Mouse (Mus musculus) thymus, postnatal 0 days (tissue): ENCODE measurements around the gene Iscu. TPM values are rescaled to one million over a fixed set of nuclear protein-coding genes. Genes with fewer than 3 reads are reported as not detected.
A peak's percentile ranks its signal among the peaks of the same experiment; 100 is the strongest.
"Not testable (repeated sequence)": the region's sequence is repeated elsewhere in the genome, so short reads cannot be mapped to it uniquely, and the experiment has no call there.

Experiments used
- DNase-seq: peaks from one replicate; pipeline ENCODE4 v3.0.0-alpha.2; 2015; ENCODE audit warnings: low spot score
- polyA plus RNA-seq: library from polyadenylated mRNA; unstranded; fragments of >200 nt; fragmentation: Nextera tagmentation; extraction: Ambion mirVana; gene quantifications from 2 replicates; pipeline ENCODE4 v1.2.1, GENCODE M21; 2015

Iscu gene
- polyA plus RNA-seq, 1 experiment from 2014 or later: 152 TPM

GRCm38 (mm10) chr5:113755347-113756030, 17.1 kb upstream of the Iscu start:
- no peak for DNase-seq

GRCm38 (mm10) chr5:113761585-113761984, 11.0 kb upstream of the Iscu start:
- no peak for DNase-seq

DNA sequence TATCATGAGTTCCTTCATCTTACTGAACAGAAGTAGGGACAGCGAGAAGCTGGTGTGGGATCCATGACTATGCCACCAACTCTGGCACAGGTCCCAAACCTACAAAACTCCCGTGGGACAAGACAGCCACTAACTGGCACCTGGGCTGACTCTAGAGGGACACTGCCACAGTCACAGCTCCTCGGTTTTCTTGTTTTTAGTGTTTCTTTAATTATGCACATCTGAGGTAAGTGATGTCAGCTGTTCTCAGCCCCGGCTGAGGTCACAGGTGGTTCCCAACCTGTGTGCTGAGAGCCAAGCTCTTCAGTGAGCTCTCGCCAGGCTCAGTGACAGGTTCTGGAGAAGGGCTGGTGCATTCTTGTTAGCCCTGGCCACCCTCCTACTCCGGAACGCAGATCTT, 8.1 kb upstream of the Iscu start:
- DNase-seq: no peak

GRCm38 (mm10) chr5:113765641-113766526, 6.7 kb upstream of the Iscu start:
- DNase-seq: no peak

GRCm38 (mm10) chr5:113768806-113769205, 3.7 kb upstream of the Iscu start:
- no peak for DNase-seq

- peak; percentile 91 for DNase-seq
Observed at GRCm38 (mm10) chr5:113771213-113772162, 1.1 kb upstream of the Iscu start.

DNA sequence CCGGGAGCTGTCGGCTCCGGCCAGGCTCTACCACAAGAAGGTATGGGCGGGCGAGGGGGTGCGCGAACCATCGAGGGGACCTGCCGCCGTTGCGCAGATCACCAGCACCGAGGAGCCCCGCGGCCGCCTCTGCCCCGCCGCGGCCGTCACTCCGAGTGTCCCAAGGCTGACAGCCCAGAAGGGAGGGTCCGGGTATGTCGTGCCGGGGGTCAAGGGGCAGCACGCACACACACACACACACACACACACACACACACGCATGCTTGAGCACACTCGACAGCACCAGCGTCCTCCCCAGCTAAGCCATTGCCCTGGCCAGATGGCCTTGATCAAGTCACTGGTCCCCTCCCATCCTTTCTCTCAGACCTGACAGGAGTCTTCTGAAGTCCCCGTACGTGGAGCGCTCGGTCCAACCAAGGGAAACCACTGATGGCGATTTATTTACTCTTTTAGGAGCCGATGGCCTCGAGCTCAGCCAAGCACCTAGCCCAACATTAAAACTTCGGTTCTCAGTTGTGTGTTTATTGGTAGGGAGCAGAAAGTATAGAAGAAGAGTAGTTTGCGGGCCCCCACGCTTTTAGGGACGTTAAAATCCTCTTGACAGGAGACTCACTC, 464 bp downstream of the Iscu start:
- no peak for DNase-seq

DNA sequence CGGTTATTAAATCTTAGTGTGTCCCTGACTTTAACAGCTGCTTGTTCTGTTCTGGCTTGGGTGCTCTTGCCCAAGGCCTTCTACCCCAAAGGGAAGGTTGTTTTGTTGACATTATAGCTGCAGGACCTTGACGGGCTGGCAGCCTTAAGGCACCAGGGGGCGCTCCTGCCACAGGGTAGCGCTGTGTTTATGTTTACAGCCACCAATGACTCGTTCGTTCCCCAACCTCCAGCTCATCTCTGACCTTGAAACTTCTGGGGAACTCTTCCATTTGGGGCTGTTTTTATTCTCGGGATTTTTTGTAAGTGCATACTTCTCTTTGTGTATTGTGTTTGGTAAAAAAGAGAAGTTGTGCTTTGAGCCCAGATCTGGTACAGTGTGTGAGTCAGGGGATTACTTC, 1.1 kb downstream of the Iscu start:
- peak; percentile 89 for DNase-seq

GRCm38 (mm10) chr5:113775585-113775984, 3.0 kb downstream of the Iscu start:
- DNase-seq: no peak

DNA sequence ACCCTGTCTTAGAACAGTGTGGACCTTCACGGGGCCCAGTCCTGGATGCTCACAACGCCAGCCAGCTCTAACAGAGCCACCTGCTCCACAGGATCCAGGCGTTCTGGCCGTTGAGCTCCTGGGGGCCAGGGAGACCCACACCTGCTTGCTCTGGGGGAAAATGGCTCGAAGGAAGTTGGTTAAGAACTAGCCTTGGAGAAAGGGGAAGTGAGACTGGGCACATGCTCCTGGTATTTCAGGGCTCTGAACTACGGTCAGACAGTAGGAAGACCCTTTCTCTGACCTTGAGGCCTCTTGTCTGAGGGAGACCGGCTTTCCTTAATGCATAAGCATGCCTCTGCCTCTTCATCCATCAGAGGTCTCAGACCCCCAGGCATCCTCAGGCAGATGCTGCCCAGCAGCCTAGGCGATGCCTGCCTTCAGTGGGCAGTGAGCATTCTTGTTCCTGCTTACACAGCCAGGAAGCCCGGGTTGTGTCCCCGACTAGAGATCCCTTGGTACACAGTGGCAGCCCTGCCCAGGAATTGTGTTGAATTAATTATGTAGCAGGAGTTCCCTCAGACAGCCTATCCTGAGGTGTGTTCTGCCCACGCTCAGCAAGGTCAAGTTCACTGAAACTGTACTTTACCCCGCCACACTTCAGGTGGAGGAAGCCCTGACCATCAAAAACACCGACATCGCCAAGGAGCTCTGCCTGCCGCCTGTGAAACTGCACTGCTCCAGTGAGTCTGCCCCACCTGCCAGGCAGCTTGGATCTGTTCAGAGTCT, 3.8 kb downstream of the Iscu start:
- no peak for DNase-seq

GRCm38 (mm10) chr5:113776896-113777226, 4.3 kb downstream of the Iscu start:
- DNase-seq: peak; percentile 22

DNA sequence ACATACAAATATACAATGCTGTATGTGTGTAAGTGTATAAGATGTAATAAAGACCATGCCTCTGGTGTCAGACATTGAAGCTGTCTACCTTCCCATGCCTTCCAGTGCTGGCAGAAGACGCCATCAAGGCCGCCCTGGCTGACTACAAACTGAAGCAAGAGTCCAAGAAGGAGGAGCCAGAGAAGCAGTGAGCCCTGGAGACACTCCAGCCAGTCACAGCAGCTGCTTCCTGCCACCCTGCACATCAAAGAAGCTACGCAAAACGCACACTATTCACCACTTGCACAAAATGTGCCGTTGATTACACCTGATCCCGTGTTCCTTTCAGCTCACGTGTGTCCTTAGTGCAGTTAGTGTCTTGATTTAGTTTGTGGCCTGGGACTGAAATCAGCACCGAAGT, 5.2 kb downstream of the Iscu start:
- peak; percentile 61 for DNase-seq

DNA sequence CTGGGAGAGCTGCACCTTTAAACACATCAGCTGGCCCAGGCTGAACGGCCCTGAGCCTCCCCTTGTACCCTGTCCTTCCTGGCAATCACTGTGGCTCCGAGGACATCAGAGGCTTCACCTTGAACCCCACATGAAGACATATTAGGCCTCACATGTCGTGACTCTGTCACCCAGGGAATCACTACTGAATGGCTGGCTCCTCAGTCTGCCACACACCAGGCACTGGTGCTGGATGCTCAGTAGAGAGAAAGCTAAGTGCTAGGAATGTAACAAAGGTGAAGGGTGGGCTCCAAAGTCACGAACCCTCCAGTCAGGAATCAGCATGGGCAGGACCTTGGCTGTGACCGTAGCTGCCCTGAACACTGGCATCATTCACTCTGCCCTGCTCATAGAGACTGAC, 7.0 kb downstream of the Iscu start:
- no peak for DNase-seq

DNA sequence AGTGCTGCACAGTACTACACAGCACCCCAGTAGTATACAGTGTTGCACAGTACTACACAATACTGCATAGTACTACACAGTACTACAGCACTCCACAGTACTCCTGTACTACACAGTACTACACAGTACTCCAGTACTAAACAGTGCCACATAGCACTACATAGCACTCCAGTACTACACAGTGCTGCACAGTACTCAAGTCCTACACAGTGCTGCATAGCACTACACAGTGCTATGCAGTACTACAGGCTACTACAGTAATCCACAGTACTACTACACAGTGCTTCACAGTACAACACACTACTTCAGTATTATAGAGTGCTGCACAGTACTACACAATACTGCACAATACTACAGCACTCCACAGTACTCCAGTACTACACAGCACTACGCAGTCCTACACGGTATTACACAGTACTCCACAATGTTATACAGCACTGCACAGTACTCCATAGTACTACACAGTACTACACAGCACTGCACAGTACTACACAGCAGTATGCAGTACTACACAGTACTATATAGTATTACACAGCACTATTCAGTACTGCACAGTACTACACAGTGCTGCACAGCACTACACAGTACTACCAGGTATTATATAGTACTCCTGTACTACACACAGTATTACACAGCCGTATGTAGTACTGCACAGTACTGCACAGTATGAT, 7.7 kb downstream of the Iscu start:
- DNase-seq: no peak

GRCm38 (mm10) chr5:113780763-113781162, 8.2 kb downstream of the Iscu start:
- DNase-seq: no peak

DNA sequence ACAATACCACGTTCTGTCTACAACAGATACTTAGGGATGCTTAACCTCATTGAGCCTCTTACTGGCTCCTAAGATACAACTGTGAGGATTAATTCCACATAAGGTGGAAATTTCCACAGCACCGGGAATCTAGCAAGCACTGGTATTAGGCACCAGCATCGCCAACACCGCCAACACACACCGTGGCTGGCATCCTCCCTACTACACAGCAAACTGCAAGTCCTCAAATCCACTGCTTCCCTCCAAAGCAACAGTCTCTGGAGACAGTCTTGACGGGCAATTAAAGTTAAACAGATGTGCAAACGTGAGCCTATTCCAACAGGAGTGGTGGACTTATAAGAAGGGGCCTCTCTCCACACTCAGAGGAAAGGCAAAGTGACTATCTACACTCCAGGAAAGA, 8.7 kb downstream of the Iscu start:
- no peak for DNase-seq

DNA sequence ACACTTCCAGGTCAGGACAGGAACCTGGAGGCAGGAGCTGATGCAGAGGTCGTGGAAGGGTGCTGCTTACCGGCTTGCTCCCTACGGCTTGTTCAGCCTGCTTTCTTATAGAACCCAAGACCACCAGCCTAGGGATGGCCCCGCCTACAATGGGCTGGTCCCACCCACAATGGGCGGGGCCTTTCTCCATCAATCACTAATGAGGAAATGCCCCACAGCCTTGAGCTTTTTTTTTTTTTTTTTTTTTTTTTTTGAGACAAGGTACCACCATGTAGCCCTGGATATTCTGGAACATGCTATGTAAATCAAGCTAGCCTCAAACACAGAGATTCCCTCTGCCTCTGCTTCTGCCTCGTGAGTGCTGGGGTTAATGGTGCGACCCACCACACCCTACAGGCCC, 9.3 kb downstream of the Iscu start:
- no peak for DNase-seq

DNA sequence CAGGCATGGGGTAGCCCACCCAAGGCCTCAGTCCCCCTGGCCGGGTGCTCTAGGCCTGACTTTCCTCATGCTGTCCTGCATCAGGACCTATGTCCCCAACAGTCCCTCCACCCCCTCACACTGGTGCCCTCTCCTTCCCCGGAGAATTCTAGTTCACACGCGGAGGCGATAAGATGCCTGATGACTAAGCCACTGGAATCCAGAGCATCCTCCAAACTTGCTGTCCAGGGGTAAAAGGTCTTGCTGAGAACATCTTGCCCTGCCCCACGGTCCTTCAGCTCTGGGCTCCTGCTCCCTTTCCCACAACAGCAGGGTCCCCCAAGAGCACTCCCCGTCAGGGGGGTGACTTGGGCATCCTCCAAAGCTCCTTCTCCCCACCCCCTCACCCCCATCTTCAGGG, 10.1 kb downstream of the Iscu start:
- no peak for DNase-seq

DNA sequence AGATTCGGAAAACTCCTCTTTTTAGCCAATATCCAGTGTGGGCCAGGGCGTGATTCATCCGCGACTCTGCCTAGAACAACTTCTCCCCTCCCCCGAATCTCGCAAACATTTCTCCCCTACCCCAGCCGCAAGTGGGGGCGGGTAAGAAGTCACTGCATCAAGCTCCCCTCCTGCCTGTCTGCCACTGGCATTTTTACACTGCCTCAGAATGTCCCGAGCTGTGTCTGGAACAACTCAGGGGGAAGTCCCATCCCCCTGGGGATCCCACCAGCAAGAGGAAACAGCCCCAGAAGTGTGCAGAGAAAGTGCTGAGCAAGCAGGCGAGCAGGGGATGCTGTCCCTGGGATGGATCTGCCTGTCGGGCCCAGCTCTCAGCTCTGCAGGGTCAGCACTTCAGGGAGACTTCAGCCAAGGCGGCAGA, 11.0 kb downstream of the Iscu start:
- no peak for DNase-seq

- DNase-seq: not testable (repeated sequence)
Observed at GRCm38 (mm10) chr5:113784104-113784503, 11.6 kb downstream of the Iscu start.
